Mouse (Mus musculus): Measurements from ENCODE around the gene Map1b. TPM values are rescaled to one million over a fixed set of nuclear protein-coding genes. Genes with fewer than 3 reads are reported as not detected.

Gene Map1b
- 458 and 524 TPM in 2 replicates for polyA plus RNA-seq (2021; fragmentation: Nextera tagmentation)
- long read RNA-seq, experiment 1, transcript Map1b-206 (3 exons, 2,150 nt), result major isoform, 7 of 2,384 reads
- long read RNA-seq, experiment 1, partial matches to known transcripts, result 1,538 of 2,384 reads
- long read RNA-seq, experiment 1, other reads (novel, unspliced or antisense), result 839 of 2,384 reads
- long read RNA-seq, experiment 2, transcript Map1b-204 (2 exons, 1,364 nt), result major isoform, 13 of 4,178 reads
- long read RNA-seq, experiment 2, transcript Map1b-206 (3 exons, 2,150 nt), result minor isoform, 7 of 4,178 reads
- long read RNA-seq, experiment 2, partial matches to known transcripts, result 3,903 of 4,178 reads
- long read RNA-seq, experiment 2, other reads (novel, unspliced or antisense), result 255 of 4,178 reads

GRCm38 (mm10) chr13:99516448-99516881 is at the start of gene Map1b:
Map1b (minus strand) TSS chr13:99516540.

Other genes with a start within 250 kb of the Map1b start
- 36.5 and 37.9 TPM in 2 replicates for gene Ptcd2, start 171.8 kb downstream of the Map1b start, polyA plus RNA-seq (2021; fragmentation: Nextera tagmentation)
- gene Mrps27, start 171.8 kb downstream of the Map1b start, polyA plus RNA-seq (2021; fragmentation: Nextera tagmentation), result 41.9 and 43.2 TPM in 2 replicates